Mouse (Mus musculus) heart, embryonic 15.5 days (tissue): ENCODE data around the gene Gm364. TPM values are rescaled to one million over a fixed set of nuclear protein-coding genes. Genes with fewer than 3 reads are reported as not detected.
A peak's percentile ranks its signal among the peaks of the same experiment; 100 is the strongest.

Experiments
- ATAC-seq: fragments of 200-750 bp; cut with Nextera tagmentation; replicated peaks from 2 replicates; pipeline ENCODE4 v1.8.0; 2017; ENCODE audit warnings: low read depth, moderate TSS enrichment; ENCODE audit not compliant: insufficient number of reproducible peaks, insufficient read depth, low FRiP score
- H3K27ac ChIP-seq: fragments of 300-500 bp; sonication (generic); 2 replicates; pipeline ENCODE4 v1.5.1; 2015; ENCODE audit warnings: mild to moderate bottlenecking, inconsistent platforms
- H3K27me3 ChIP-seq: fragments of 300-500 bp; sonication (generic); 2 replicates; pipeline ENCODE4 v1.6.1; 2015; ENCODE audit warnings: inconsistent platforms
- H3K36me3 ChIP-seq: fragments of 300-500 bp; sonication (generic); 2 replicates; pipeline ENCODE4 v1.6.1; 2015; ENCODE audit warnings: mild to moderate bottlenecking, inconsistent platforms
- H3K4me1 ChIP-seq: fragments of 300-500 bp; sonication (generic); replicated peaks from 2 replicates; pipeline ENCODE4 v1.6.1; 2015; ENCODE audit warnings: inconsistent platforms
- H3K4me2 ChIP-seq: fragments of 300-500 bp; sonication (generic); 2 replicates; pipeline ENCODE4 v1.6.1; 2015; ENCODE audit warnings: inconsistent platforms, mild to moderate bottlenecking, moderate library complexity
- H3K4me3 ChIP-seq: fragments of 300-500 bp; sonication (generic); 2 replicates; pipeline ENCODE4 v1.5.1; 2015; ENCODE audit warnings: mild to moderate bottlenecking, inconsistent platforms
- H3K9ac ChIP-seq: fragments of 300-500 bp; sonication (generic); 2 replicates; pipeline ENCODE4 v1.6.1; 2015; ENCODE audit warnings: mild to moderate bottlenecking, inconsistent platforms
- H3K9me3 ChIP-seq: fragments of 300-500 bp; sonication (generic); replicated peaks from 2 replicates; pipeline ENCODE4 v1.6.1; 2016; ENCODE audit warnings: inconsistent platforms
- WGBS: fragments of 180-500 bp; shearing (Covaris S2); methylation state at CpG from one replicate; pipeline ENCODE4 v1.1.7; 2015; ENCODE audit warnings: mixed read lengths; 5-methylcytosine and 5-hydroxymethylcytosine counted together
- polyA plus RNA-seq: library from polyadenylated mRNA; unstranded; fragments of >200 nt; fragmentation: Nextera tagmentation; extraction: Ambion mirVana; gene quantifications from 2 replicates; pipeline ENCODE4 v1.2.1, GENCODE M21; 2015

The Gm364 gene
- not detected in 2 replicates for polyA plus RNA-seq

DNA sequence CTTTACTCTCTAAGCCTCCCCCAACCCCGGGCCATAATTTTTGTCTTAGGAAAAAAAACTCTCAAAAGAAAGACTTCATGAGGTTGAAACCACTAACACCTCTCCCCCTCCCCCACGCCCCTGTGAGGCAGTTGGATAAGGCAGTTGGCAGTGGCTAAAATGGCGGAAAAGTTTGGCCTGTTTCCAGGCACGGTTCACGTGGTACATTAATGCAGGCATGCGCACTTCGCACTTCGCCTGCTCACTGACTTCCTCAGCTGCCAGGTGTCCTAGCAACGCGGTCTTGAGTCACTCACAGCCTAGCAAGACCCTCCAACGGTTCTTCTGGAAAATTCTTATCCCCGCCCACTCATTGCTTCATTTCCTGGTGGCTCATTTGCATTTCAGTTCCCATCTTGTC, at the start of gene Gm364:
Gene Gm364 (plus strand): TSS at position 386 of the 400 bp plus-strand sequence.
- Histone ChIP-seq H3K27ac (no peak within 1 kb of the TSS), H3K36me3 (no peaks in the 10 kb centered on the region), H3K27me3 (no peaks in the 10 kb centered on the region), H3K9ac (no peak within 1 kb of the TSS), H3K9me3 (no peaks in the 10 kb centered on the region), H3K4me1 (no peaks in the 10 kb centered on the region), H3K4me2 (no peak within 1 kb of the TSS), H3K4me3 (no peak within 1 kb of the TSS)
- ATAC-seq = no peak
- 83% methylated on average over 12 of the region's 12 CpGs for WGBS

- no peaks in the 10 kb centered on the region for H3K36me3 ChIP-seq
- no peak overlapping the region for H3K4me2 ChIP-seq
- H3K9me3 ChIP-seq = no peaks in the 10 kb centered on the region
- H3K4me3 ChIP-seq = no peak overlapping the region
- WGBS = 71% methylated on average over 1 of the region's 1 CpGs
- H3K9ac ChIP-seq = no peak overlapping the region
- no peak overlapping the region for H3K27ac ChIP-seq
- no peak for ATAC-seq
- H3K4me1 ChIP-seq = no peaks in the 10 kb centered on the region
- no peaks in the 10 kb centered on the region for H3K27me3 ChIP-seq
Observed at GRCm38 (mm10) chrX:57359316-57359715, 49.6 kb upstream of the Gm364 start.

- Histone ChIP-seq H3K4me1 (no peaks in the 10 kb centered on the region), H3K9me3 (no peaks in the 10 kb centered on the region), H3K36me3 (no peaks in the 10 kb centered on the region), H3K27me3 (no peaks in the 10 kb centered on the region), H3K9ac (no peak overlapping the region), H3K4me2 (no peak overlapping the region), H3K27ac (no peak overlapping the region), H3K4me3 (no peak overlapping the region)
- ATAC-seq = no peak
- 62% methylated on average over 2 of the region's 2 CpGs for WGBS
Observed at GRCm38 (mm10) chrX:57364891-57365569, 43.9 kb upstream of the Gm364 start.

DNA sequence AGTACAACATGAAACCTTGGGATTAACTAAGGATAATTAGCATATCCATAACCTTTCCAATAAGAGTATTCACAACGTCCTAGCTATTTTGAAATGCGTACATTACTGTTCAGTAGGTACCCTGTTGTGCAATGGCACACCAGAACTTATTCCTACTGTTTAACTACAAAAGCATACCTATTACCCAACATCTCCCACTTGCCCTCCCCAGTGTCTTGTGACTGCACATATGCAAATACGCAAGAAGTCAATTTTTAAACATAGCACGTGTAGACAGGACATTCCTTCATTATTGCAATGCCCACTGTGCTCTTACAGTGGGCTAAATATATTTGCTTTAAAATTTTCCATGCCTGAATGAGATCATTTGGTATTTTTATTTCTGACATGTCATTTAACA, 36.0 kb upstream of the Gm364 start:
- Histone ChIP-seq H3K4me2 (no peak overlapping the region), H3K27me3 (no peaks in the 10 kb centered on the region), H3K36me3 (no peaks in the 10 kb centered on the region; the same call in 1 of the 2 replicates), H3K9me3 (no peaks in the 10 kb centered on the region), H3K4me1 (no peaks in the 10 kb centered on the region), H3K9ac (no peak overlapping the region), H3K27ac (no peak overlapping the region), H3K4me3 (no peak overlapping the region)
- WGBS = 76% methylated on average over 4 of the region's 4 CpGs
- ATAC-seq = no peak

GRCm38 (mm10) chrX:57373543-57373942, 35.4 kb upstream of the Gm364 start:
- no peaks in the 10 kb centered on the region for H3K4me1 ChIP-seq
- no peaks in the 10 kb centered on the region for H3K9me3 ChIP-seq
- no peak for ATAC-seq
- WGBS = 90% methylated on average over 2 of the region's 2 CpGs
- H3K27me3 ChIP-seq = no peaks in the 10 kb centered on the region
- no peak overlapping the region for H3K4me3 ChIP-seq
- no peak overlapping the region for H3K9ac ChIP-seq
- H3K27ac ChIP-seq = no peak overlapping the region
- H3K4me2 ChIP-seq = no peak overlapping the region
- H3K36me3 ChIP-seq = peaks cover 2% of the 10 kb centered on the region

DNA sequence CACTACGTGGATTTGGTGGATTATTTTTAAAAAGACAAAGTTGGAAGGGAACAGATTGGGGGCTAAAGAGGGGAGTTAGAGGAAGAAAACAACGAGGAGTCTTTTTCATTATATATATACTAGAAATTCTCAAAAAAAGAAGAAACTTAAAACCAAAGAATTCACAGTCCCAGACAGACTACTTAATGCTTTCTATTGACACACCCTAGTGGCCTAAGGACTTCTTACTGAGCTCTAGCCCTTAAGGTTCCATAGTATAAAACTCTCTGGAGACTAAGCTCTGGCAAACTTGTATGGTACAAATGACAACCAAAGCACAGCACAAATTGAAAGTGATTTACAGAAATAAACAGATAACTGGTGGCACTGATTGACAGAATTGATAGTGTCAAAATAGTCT, 34.9 kb upstream of the Gm364 start:
- Histone ChIP-seq H3K4me2 (no peak overlapping the region), H3K27me3 (no peaks in the 10 kb centered on the region), H3K4me1 (no peaks in the 10 kb centered on the region), H3K9me3 (no peaks in the 10 kb centered on the region), H3K9ac (no peak overlapping the region), H3K36me3 (peaks cover 5% of the 10 kb centered on the region), H3K4me3 (no peak overlapping the region), H3K27ac (no peak overlapping the region)
- WGBS = 71% methylated on average over 2 of the region's 2 CpGs
- no peak for ATAC-seq

DNA sequence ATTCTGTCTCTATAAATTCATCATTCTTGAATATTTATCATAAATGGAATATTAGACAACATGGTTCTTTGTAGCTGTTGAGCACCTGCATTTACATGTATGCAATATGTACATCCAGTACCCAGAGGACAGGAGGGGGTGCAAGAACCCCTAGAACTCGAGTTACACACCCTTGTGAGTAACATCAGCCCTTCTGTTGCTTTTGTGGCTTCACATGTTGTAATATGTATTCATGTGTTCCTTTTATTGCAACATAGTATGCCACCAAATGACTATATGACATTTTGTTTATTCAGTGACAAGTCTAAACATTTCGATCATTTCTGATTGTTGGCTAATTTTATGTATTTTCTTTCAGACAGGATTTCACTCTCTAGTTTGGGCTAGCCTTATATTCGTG, 31.9 kb upstream of the Gm364 start:
- no peaks in the 10 kb centered on the region for H3K9me3 ChIP-seq
- WGBS = 82% methylated on average over 3 of the region's 3 CpGs
- H3K27ac ChIP-seq = no peak overlapping the region
- no peak overlapping the region for H3K4me3 ChIP-seq
- H3K4me1 ChIP-seq = no peaks in the 10 kb centered on the region
- peaks cover 18% of the 10 kb centered on the region for H3K36me3 ChIP-seq
- no peaks in the 10 kb centered on the region for H3K27me3 ChIP-seq
- no peak overlapping the region for H3K4me2 ChIP-seq
- ATAC-seq = no peak
- no peak overlapping the region for H3K9ac ChIP-seq

- no peak overlapping the region for H3K4me2 ChIP-seq
- ATAC-seq = no peak
- H3K4me1 ChIP-seq = no peaks in the 10 kb centered on the region
- no peak overlapping the region for H3K9ac ChIP-seq
- peaks cover 21% of the 10 kb centered on the region for H3K36me3 ChIP-seq
- no peaks in the 10 kb centered on the region for H3K27me3 ChIP-seq
- 73% methylated on average over 3 of the region's 3 CpGs for WGBS
- H3K4me3 ChIP-seq = no peak overlapping the region
- no peaks in the 10 kb centered on the region for H3K9me3 ChIP-seq
- H3K27ac ChIP-seq = no peak overlapping the region
Observed at GRCm38 (mm10) chrX:57378579-57378978, 30.4 kb upstream of the Gm364 start.

DNA sequence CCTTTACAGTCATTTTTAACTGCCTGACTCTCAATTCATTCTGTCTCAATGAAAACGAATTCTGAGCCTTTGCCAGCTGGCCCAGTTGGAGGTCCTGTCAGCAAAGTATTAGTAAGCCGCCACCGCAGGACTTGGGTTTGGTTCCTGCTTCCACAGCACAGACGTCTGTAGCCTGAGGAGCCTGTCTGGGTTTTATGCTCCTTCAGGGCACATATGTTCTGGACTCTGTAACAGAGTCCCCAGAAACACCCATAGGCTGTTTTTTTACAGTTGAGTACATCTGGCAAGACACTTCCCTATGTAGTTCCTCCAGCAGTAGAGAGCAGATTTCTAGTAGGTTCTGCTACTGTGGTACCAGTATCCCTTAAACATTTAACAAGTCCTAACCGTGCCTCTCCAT, 28.0 kb upstream of the Gm364 start:
- ATAC-seq = no peak
- Histone ChIP-seq H3K27ac (no peak overlapping the region), H3K27me3 (no peaks in the 10 kb centered on the region), H3K4me3 (no peak overlapping the region), H3K9me3 (no peaks in the 10 kb centered on the region), H3K4me2 (no peak overlapping the region), H3K4me1 (no peaks in the 10 kb centered on the region), H3K9ac (no peak overlapping the region), H3K36me3 (peaks cover 38% of the 10 kb centered on the region)
- 66% methylated on average over 5 of the region's 5 CpGs for WGBS

- Histone ChIP-seq H3K4me1 (no peaks in the 10 kb centered on the region), H3K9ac (peak within 1 kb of the TSS; percentile 71)
- 12% methylated on average over 50 of the region's 50 CpGs for WGBS
Observed at GRCm38 (mm10) chrX:57392367-57393246, 16.3 kb upstream of the Gm364 start, which contains the start of gene Rbmx. TSS of gene Rbmx (minus strand) at chrX:57393036.

GRCm38 (mm10) chrX:57393412-57393811, 15.5 kb upstream of the Gm364 start:
- Histone ChIP-seq H3K9me3 (no peaks in the 10 kb centered on the region), H3K4me3 (peak overlapping the region; percentile 64; the same call in 1 of the 2 replicates), H3K9ac (no peak overlapping the region), H3K27ac (peak overlapping the region; percentile 49; the same call in 1 of the 2 replicates), H3K36me3 (peaks cover 8% of the 10 kb centered on the region), H3K4me2 (peak overlapping the region; percentile 52), H3K27me3 (no peaks in the 10 kb centered on the region), H3K4me1 (no peaks in the 10 kb centered on the region)
- ATAC-seq = no peak
- 20% methylated on average over 7 of the region's 7 CpGs for WGBS

More at GRCm38 (mm10) chrX:57392367-57393246, 16.3 kb upstream of the Gm364 start, which contains the start of gene Rbmx:
- no peaks in the 10 kb centered on the region for H3K27me3 ChIP-seq
- H3K36me3 ChIP-seq = peaks cover 8% of the 10 kb centered on the region
- peak within 1 kb of the TSS; percentile 64 for H3K4me3 ChIP-seq
- peak within 1 kb of the TSS; percentile 95 for H3K27ac ChIP-seq
- no peaks in the 10 kb centered on the region for H3K9me3 ChIP-seq
- peak; percentile 95 for ATAC-seq
- H3K4me2 ChIP-seq = peak within 1 kb of the TSS; percentile 53
